Mouse (Mus musculus) left cerebral cortex, adult 8-10 months (tissue): ENCODE results near the gene Il15. TPM values are rescaled to one million over a fixed set of nuclear protein-coding genes. Genes with fewer than 3 reads are reported as not detected.

Experiments used
- DNase-seq, 2 experiments: peaks; one replicate each; pipeline ENCODE4 v3.0.0; 2022; ENCODE audit warnings: low spot score in 2 of 2
- total RNA-seq, 4 experiments: library from RNA; stranded (reverse); gene quantifications; 2 replicates each; pipeline ENCODE4 v1.2.4; 2022

Gene Il15
- total RNA-seq, 4 experiments from 2014 or later = 2.0 to 4.2 (median 3.2) TPM

DNA sequence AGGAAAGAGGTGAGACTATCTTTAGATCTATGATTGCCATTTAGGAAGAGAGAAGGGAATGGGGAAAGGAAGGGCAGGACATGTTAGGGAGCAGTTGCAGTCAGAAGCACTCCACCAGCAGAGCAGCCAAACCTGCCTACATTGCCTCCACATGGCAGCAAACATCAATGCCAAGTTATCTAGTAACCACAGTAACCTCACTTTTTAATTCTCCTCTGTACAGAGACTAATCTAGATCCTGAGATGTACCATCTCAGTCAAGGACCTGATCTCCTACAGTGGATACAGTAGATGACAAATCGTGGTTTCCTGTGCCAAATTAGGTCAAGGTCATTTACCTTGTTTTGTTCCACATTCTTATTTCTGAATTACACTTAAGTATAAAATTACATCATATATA, 42.0 kb downstream of the Il15 start:
- no peak for DNase-seq

DNA sequence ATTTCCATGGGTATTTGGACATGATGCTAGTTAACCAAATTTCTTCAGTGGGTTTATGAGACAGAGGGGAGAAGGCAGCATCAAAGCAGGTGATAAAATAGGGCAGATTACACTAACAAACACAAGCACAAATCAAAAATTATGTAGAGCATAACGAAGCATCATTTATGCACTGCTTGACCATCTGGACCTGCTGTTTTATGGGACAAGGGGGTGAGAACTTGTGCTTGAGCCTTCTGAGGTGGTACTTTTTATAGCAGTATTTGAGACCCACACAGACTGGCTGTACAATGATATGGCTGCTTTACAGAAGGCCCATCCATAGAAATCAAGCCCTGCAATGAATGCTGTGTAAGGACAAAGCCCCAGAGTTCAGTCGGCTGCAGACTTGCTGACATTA, 46.9 kb downstream of the Il15 start:
- DNase-seq = no peak

DNA sequence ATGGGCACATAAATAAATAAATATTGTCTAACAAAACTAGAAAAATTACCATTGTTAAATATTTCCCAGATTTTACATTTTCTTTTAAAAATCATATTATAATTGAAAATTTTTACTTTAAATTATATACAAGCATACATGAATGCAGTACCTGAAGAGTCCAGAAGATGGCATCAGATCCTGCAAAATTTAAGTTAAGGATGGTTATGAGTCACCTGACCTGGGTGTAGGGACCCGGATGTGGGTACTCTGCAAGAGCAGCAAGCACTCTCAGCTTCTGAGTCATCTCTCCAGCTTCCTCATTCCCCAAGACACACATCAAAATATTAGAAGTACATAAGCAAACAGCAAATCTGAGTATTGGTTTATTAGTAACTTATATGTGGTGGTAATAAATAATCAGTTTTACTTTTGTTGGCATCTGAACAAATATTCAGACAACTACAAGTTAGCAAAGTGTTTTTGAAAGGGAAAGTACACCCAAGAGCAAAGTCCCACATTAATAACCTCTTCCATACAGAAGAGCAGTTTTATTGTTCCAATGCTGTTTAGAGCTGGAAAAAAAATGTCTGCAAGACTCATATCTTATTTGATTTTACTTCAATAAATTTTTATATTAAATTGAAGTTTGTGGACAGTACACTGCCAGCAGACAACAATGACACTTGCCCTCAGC, 51.6 kb downstream of the Il15 start:
- no peak for DNase-seq

DNA sequence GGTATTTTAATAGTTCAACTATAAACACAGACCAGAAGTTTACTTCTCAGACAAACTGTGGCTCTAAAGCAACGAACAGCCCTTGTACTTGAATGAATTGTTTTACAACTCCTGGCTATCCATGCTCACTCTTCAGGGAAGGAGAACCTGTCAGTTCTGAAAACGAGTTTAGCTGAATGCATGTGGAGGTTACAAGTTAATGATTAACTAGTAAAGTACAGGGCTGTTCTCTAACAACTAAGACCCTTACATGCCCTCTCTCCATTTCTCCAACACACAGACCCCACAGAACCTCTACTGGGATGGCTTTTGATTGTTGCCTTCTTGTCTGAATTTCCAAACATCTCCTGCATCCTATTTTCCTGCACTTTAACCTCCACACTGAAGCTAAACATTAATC, 53.7 kb downstream of the Il15 start:
- no peak for DNase-seq

DNA sequence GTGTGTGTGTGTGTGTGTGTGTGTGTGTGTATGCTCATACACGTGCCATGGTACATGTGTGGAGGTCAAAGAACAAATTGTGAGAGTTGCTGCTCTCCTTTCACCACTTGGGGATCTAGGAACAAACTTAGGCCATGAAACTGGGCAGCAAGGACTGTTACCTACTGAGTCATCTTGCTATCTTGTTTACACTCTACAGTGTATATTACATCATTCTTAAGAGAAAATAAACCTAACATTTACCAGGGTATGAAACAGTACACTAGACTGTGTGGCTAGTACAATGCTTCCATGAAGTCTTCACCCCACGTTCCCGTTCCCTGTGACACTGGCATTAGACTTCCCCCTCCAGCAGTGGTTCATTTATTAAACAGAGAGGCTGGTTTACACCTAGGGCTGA, 56.5 kb downstream of the Il15 start:
- no peak for DNase-seq

DNA sequence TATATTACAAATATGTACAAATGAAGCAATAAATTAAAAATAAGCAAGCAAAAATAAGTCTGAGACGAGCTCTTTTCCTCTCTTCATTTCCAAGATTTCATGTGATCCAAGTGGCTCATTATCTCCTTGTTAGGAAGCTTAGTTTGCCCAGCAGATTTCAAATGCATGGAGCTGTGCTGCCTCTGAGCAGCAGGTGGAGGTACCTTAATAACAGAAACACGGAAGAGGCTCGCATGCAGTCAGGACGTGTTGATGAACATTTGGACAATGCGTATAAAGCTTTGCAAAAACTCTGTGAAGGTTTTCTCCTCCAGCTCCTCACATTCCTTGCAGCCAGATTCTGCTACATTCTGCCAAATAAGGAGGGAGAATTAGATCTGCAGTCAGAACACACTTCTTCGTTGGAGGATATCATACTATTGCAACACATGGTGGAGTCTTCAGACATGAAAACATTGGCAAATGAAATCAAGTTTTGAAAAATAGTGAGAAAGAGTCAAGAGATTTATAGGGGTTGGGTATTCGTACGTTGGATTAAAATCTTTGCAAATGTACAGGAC, 71.3 kb downstream of the Il15 start:
- DNase-seq = no peak

DNA sequence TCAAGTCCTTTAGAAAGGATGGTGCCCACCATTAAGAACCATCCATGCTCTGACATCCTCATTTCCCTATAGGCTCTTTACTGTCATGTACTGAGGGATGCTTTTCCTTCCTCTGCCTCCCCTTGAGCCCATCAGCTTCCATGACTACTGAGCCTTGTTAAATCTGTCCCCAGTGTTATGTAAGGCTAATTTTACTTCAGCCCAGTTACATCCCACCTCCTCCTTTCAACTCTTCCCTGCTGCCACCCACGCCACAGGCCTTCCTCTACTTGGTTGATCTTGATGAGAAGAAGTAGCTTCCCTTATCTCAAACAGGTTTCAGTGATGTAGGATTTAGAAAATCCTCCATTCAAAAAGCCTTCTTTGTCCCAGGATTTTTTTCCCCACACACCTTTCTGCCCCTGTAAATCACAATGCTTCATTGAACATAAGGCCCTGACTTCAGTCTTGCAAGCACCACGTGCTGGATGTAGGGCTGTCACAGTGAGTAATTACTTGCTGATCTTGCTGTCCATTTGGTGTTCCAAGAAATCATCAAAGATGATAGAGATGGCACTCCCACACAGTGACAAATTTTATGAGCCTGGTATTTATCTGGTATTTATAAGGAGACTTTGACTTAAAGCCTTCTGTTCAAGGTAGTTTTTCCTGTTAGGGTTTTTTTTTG, 74.9 kb downstream of the Il15 start:
- peak in 1 of 2 experiments; percentile 10 for DNase-seq

DNA sequence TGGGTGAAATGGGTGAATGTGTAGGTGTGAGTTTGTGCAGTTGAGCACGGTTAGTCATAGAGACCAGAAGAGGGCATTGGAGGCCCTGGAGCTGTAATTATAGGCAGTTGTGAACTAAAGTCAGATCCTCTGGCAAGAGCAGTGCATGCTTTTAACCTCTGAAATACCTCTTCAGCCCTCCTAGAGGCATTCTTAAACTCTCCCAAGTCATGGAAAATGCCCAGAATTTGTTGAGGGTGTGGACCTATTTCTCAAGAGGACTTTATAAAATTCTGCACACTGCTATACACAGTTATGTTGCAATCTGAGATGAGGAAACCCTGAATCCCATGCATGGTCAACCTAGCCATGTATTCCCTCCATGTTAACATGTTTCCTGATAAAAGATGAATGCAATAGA, 77.0 kb downstream of the Il15 start:
- no peak for DNase-seq

DNA sequence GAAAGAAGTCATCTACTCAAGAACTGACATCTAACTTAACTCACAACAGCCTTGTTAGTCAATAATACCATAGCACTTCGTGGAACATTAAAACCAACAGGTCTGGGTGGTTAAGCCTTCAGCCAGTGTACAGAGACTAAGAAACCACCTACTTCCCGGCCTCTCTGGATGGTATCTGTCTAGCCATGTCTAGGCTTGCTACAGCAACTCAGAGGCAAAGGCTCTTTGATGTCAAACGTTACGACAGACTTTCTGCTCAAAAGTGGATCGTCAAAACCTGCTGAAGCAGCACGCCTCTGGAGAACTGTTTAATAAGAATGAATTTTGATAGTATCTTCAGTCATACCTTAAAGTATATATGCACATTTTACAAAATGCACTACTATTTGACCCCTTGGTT, 77.4 kb downstream of the Il15 start:
- no peak for DNase-seq

DNA sequence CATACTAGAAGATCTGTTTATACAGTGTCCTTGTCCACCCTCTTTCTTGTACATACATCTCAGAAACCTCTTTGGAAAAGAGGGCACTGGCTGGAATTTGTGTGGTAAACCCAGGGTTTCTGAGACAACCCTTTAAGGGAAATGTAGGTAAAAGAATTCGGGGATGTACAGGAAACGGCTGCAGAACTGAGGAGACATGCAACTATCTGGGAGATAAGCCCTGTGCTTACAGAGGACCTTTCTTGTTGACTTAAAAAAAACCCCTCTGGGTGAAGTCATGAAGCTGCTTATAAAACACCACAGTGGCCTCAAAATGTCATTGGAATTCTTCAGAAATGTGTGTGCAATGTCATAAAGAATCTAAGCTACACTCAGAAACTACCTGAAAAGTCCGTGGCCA, 85.6 kb downstream of the Il15 start:
- no peak for DNase-seq

DNA sequence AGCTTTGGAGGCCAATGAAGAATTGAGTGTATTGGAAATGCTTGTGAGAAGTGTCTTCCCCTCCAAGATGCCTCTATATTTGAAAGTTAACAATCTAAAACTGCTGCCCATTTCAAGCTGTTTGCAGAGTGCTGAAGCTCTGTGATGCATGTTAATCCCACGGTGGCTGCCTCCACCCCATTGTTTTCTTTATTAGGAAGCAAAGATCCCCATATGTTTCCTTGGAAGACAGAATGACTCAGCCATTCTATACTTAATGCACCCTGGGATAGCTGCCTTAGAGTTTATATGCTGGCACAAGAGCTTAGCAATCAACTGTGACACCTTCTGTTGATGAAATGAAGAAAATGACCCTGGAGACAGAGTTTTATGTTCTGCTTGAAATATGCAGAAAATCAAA, 96.6 kb downstream of the Il15 start:
- peak in 1 of 2 experiments; percentile 4 for DNase-seq

DNA sequence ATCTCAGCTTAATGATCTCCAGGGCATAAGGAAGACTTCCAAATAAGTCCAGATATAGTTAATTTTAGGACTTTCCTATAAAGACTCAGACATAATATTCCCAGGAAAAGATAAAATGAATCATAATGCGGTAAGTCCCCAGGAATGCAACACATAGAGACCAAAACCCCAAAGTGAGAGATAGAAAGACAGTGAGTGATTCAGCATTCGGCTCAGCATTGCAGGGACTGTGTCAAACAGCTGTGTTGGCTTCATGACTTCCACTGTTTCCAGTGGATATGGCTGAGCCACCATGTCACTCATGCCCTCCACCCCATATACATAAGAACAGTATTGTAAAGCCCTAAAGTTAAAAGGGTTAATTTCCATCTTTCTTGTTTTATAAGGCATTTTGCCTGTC, 106.8 kb downstream of the Il15 start:
- DNase-seq = no peak

DNA sequence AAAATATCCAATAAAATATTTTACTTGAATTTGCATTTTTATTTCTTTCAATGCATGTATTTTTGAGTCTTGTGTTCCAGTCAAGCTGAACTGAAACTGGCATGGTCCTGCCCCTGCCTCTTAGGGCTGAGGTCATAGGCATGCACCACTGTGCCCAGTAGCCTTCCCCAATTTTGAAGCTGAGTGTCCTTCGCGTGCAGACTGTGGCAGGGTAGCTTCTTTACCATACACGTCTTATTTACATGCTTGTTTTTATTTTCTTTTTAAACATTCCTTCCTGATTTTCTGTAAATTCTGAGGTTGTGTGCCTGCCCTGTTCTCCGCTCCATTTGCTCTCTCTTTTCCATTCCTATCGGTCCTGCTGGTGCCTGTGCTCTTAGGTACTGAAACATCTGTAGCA, 111.4 kb downstream of the Il15 start:
- DNase-seq = no peak

DNA sequence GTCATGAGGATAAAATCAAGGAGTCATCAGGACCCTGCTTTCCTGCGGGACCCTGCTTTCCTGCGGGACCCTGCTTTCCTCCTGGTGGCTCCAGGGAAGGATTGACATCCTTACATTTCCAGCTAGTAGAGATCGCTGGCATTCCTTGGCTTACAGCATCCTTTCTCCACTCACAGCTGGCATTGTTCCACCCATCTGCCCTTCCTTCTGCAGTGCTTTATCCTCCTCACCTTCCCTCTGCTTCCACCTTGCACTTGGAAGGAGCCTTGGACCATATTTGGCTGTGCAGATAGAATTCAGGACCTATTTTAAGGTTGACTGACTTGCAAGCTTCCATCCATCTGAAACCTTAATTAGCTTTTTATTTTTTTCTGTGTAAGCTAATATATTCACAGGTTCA, 117.2 kb downstream of the Il15 start:
- no peak for DNase-seq

DNA sequence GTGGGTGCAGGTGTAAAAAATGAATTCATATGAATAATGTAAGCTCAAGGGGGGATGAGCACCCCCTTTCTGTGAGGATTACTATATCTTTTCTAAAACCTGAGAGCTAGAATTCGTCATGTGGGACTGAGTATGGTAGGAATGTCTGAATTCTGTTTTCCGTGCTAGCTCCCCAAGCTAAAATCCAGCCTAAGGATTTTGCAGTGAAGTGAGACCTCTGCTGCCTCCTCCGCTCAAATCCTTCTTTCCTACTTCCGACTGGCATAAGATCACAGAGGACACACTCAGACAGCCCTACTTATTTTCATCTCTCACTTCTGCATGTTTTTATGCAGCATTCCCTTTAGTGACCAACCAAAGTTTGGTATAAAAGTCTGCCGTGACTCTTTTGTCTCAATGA, 121.0 kb downstream of the Il15 start:
- DNase-seq = no peak
